Mouse (Mus musculus) midbrain, postnatal 0 days (tissue): ENCODE data around the gene Hist1h2bn. TPM values are rescaled to one million over a fixed set of nuclear protein-coding genes. Genes with fewer than 3 reads are reported as not detected.
"Not testable (repeated sequence)": the region's sequence is repeated elsewhere in the genome, so short reads cannot be mapped to it uniquely, and the experiment has no call there.

ENCODE experiments used
- ATAC-seq: fragments of 200-750 bp; cut with Nextera tagmentation; 2 replicates; pipeline ENCODE4 v1.8.0; 2017; ENCODE audit warnings: moderate number of reproducible peaks, mild to moderate bottlenecking, moderate TSS enrichment, moderate library complexity; ENCODE audit not compliant: low FRiP score
- DNase-seq: peaks from one replicate; pipeline ENCODE4 v3.0.0-alpha.2; 2015; ENCODE audit warnings: low spot score
- H3K27ac ChIP-seq: fragments of 300-500 bp; sonication (generic); 2 replicates; pipeline ENCODE4 v1.5.1; 2014; ENCODE audit warnings: low read depth, mild to moderate bottlenecking, low read length, mixed read lengths
- H3K27me3 ChIP-seq: fragments of 300-500 bp; sonication (generic); 2 replicates; pipeline ENCODE4 v1.6.1; 2014; ENCODE audit warnings: low read length, control low read depth, mixed read lengths; ENCODE audit not compliant: insufficient read depth
- H3K36me3 ChIP-seq: fragments of 300-500 bp; sonication (generic); 2 replicates; pipeline ENCODE4 v1.6.1; 2014; ENCODE audit warnings: low read length, control low read depth, mixed read lengths; ENCODE audit not compliant: insufficient read depth
- H3K4me1 ChIP-seq: fragments of 300-500 bp; sonication (generic); 2 replicates; pipeline ENCODE4 v1.6.1; 2014; ENCODE audit warnings: mild to moderate bottlenecking, control low read depth, antibody characterized with exemption, low read length, mixed read lengths; ENCODE audit not compliant: insufficient read depth
- H3K4me2 ChIP-seq: fragments of 300-500 bp; sonication (generic); 2 replicates; pipeline ENCODE4 v1.6.1; 2014; ENCODE audit warnings: low read depth, mild to moderate bottlenecking, low read length, mixed read lengths; ENCODE audit not compliant: poor library complexity, severe bottlenecking
- H3K4me3 ChIP-seq: fragments of 300-500 bp; sonication (generic); 2 replicates; pipeline ENCODE4 v1.5.1; 2014; ENCODE audit warnings: low read depth, mild to moderate bottlenecking, low read length, moderate library complexity
- H3K9ac ChIP-seq: fragments of 300-500 bp; sonication (generic); replicated peaks from 2 replicates; pipeline ENCODE4 v1.6.1; 2014; ENCODE audit warnings: mild to moderate bottlenecking, low read length, moderate library complexity, mixed read lengths; ENCODE audit not compliant: poor library complexity, severe bottlenecking
- H3K9me3 ChIP-seq: fragments of 300-500 bp; sonication (generic); 2 replicates; pipeline ENCODE4 v1.6.1; 2016; ENCODE audit warnings: low read length, control low read depth
- CTCF ChIP-seq: IDR thresholded peaks from 2 replicates; pipeline ENCODE4 v1.5.1; 2016; ENCODE audit warnings: antibody characterized with exemption, mild to moderate bottlenecking
- WGBS: fragments of 180-500 bp; shearing (Covaris S2); extraction: QIAGEN DNeasy Blood & Tissue Kit; methylation state at CpG from one replicate; pipeline ENCODE4 v1.1.7; 2014; 5-methylcytosine and 5-hydroxymethylcytosine counted together
- polyA plus RNA-seq: library from polyadenylated mRNA; unstranded; fragments of >200 nt; fragmentation: Nextera tagmentation; extraction: Ambion mirVana; gene quantifications from 2 replicates; pipeline ENCODE4 v1.2.1, GENCODE M21; 2015
- total RNA-seq: library from RNA; depleted of rRNA; stranded (reverse); fragments of >200 nt; gene quantifications from 2 replicates; pipeline ENCODE4 v1.2.3, GENCODE M21; 2014

Gene Hist1h2bn
- total and polyA plus RNA-seq, 2 experiments from 2014 or later, result 326 TPM; not detected in 1

GRCm38 (mm10) chr13:21727948-21728572, 25.9 kb upstream of the Hist1h2bn start:
- H3K9ac ChIP-seq, result no peak overlapping the region
- ATAC-seq (no peak), DNase-seq (no peak)
- 28% methylated on average over 11 of the region's 11 CpGs for WGBS
- H3K36me3 ChIP-seq, result no peaks in the 10 kb centered on the region
- H3K9me3 ChIP-seq, result no peaks in the 10 kb centered on the region
- H3K4me1 ChIP-seq, result no peaks in the 10 kb centered on the region
- no peak overlapping the region for H3K4me2 ChIP-seq
- no peak overlapping the region for H3K27ac ChIP-seq
- no peak overlapping the region for H3K4me3 ChIP-seq
- TF ChIP-seq CTCF, result no peak
- H3K27me3 ChIP-seq, result no peaks in the 10 kb centered on the region

- TF ChIP-seq CTCF, result no peak
Measured at GRCm38 (mm10) chr13:21729544-21729943, 24.4 kb upstream of the Hist1h2bn start.

GRCm38 (mm10) chr13:21733466-21733865, 20.5 kb upstream of the Hist1h2bn start:
- peak; percentile 10; the same call in 1 of the 2 replicates for ATAC-seq
- H3K4me3 ChIP-seq, result no peak overlapping the region
- peak overlapping the region; percentile 67 for H3K4me2 ChIP-seq
- no peaks in the 10 kb centered on the region for H3K36me3 ChIP-seq
- H3K4me1 ChIP-seq, result no peaks in the 10 kb centered on the region
- H3K27ac ChIP-seq, result peak overlapping the region; percentile 81
- H3K27me3 ChIP-seq, result no peaks in the 10 kb centered on the region
- no peak overlapping the region for H3K9ac ChIP-seq
- no peaks in the 10 kb centered on the region for H3K9me3 ChIP-seq
- peak; percentile 39 for TF ChIP-seq CTCF
- 62% methylated on average over 5 of the region's 5 CpGs for WGBS
- DNase-seq, result no peak

More at GRCm38 (mm10) chr13:21729544-21729943, 24.4 kb upstream of the Hist1h2bn start:
- Histone ChIP-seq H3K9ac (no peak overlapping the region), H3K36me3 (no peaks in the 10 kb centered on the region), H3K27ac (no peak overlapping the region), H3K27me3 (no peaks in the 10 kb centered on the region), H3K4me2 (no peak overlapping the region), H3K4me3 (no peak overlapping the region), H3K9me3 (no peaks in the 10 kb centered on the region), H3K4me1 (no peaks in the 10 kb centered on the region)
- DNase-seq, result no peak
- no peak for ATAC-seq
- WGBS, result 82% methylated on average over 1 of the region's 1 CpGs

GRCm38 (mm10) chr13:21734010-21734905, 19.7 kb upstream of the Hist1h2bn start:
- Histone ChIP-seq H3K9ac (peak overlapping the region; percentile 57), H3K9me3 (no peaks in the 10 kb centered on the region), H3K27me3 (no peaks in the 10 kb centered on the region), H3K36me3 (no peaks in the 10 kb centered on the region), H3K27ac (peak overlapping the region; percentile 81), H3K4me1 (no peaks in the 10 kb centered on the region), H3K4me3 (peak overlapping the region; percentile 46), H3K4me2 (peak overlapping the region; percentile 67)
- under 1% methylated on average over 21 of the region's 21 CpGs for WGBS
- ATAC-seq, result peak; percentile 83
- TF ChIP-seq CTCF, result peak; percentile 90
- peak; percentile 96 for DNase-seq

- H3K27me3 ChIP-seq, H3K36me3 ChIP-seq, H3K9me3 ChIP-seq, H3K4me1 ChIP-seq: not testable (repeated sequence)
- ATAC-seq (peak; percentile 88), DNase-seq (peak; percentile 88)
- H3K4me3 ChIP-seq, result peak within 1 kb of the TSS; percentile 46
- H3K27ac ChIP-seq, result peak within 1 kb of the TSS; percentile 81
- peak within 1 kb of the TSS; percentile 57 for H3K9ac ChIP-seq
- under 1% methylated on average over 40 of the region's 56 CpGs for WGBS
- H3K4me2 ChIP-seq, result peak within 1 kb of the TSS; percentile 67
Measured at GRCm38 (mm10) chr13:21734906-21735767, 18.8 kb upstream of the Hist1h2bn start, which contains the start of gene Hist1h4j. Hist1h4j (plus strand) TSS chr13:21735064.
